Mouse (Mus musculus) adrenal gland, postnatal 25 days (tissue): ENCODE measurements around the gene Tmem253. TPM values are rescaled to one million over a fixed set of nuclear protein-coding genes. Genes with fewer than 3 reads are reported as not detected.

Experiments used
- DNase-seq: peaks from one replicate; pipeline ENCODE4 v3.0.0; 2021; ENCODE audit warnings: mixed read lengths
- long read RNA-seq: library from polyadenylated mRNA; stranded (forward); transcript quantifications from one replicate; pipeline ENCODE4 v2.0.0, GENCODE M21; 2021
- total RNA-seq: library from RNA; stranded (reverse); gene quantifications from 2 replicates; pipeline ENCODE4 v1.2.3, GENCODE M21; 2021

The Tmem253 gene
- 0.97 and 1.8 TPM in 2 replicates for total RNA-seq
- long read RNA-seq, partial matches to known transcripts = 0 of 1 reads
- long read RNA-seq, other reads (novel, unspliced or antisense) = 1 of 1 reads

DNA sequence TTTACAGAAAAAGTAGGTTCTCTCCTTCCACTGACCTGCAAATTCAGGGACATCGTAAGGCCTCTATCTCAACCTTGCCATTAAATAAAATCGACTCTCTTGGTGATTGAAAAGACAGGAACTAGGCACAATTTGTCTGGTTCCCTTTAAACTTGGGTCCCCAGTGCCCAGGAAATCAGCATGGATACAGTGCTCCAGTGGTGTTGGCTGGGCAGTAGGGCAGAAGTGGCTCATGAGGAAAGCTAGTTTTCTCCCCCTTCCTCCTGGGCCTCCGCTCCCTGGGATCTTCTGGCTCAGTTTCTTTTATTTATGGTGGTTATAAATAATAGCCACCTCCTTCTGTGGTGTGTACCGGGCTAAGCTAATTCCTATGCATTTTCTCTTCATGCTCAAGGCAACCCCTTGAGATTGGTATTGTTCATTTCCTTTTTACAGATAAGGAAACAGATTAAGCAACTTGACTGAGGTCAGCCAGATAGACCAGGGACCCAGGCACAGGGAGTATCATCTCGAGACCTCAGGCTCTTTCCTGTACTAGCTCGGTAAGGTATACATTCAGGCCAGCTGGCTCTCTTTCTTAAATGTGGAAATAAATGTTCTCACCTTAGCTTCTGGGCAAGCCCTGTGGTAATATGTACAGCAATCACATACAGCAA lies at the start of gene Tmem253:
Gene Tmem253 (plus strand): TSS at position 214 of the 656 bp plus-strand sequence.
- no peak for DNase-seq

DNA sequence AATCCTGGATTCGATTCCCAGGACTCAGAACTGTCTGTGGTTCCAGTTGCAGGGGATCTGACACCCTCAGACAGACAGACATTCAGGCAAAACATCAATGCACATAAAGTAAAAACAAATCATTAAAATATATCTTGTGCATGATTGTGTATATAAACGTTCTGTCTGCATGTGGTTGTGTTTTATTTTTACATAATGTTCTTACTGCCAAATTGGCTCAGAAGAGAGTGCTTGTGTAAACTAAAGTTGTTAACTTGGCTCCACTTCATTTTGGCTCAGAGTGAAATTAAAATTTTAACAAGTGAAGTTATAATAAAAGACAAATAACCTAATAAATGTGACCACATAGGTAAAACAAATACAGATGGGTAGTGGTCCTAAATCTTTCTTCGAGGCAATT lies 48.1 kb upstream of the Tmem253 start:
- no peak for DNase-seq

DNA sequence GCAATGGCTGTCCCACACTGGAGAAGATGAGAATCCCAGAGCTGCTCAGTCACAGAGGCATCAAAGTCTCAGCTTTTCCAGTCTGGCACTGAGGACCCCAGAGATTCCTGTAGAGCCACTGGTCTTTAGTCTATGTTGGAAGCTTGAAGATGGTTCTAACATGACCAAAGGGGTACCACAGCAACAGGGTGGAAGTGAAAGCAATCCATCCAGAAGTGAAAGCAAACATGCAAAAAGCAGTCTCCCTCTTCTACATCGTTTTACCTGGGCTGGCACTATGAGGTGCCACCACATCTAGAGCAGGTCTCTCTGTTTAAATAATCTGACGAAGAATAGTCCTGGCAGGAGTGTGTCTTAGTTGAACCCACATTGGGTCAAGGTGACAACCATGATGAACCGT lies 36.2 kb upstream of the Tmem253 start:
- no peak for DNase-seq

DNA sequence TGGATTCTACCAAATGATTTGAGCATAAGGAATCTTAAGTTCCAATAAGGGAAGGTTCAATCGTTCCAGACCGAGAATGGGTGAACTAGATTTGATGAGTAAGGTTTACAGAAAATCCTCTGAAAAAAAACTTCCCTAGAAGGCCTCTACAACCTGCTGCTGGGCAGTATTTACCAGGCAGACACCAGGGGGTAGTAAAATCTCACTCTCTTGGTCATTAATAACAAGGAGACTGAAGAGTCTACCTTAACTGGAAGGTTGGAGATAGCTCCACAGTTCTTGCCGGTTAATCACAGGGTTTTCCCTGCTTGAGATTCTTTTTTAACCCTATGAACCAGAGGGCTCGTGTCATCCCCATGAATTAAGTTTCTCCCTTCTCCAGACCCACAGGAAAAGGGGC lies 32.2 kb upstream of the Tmem253 start:
- no peak for DNase-seq

DNA sequence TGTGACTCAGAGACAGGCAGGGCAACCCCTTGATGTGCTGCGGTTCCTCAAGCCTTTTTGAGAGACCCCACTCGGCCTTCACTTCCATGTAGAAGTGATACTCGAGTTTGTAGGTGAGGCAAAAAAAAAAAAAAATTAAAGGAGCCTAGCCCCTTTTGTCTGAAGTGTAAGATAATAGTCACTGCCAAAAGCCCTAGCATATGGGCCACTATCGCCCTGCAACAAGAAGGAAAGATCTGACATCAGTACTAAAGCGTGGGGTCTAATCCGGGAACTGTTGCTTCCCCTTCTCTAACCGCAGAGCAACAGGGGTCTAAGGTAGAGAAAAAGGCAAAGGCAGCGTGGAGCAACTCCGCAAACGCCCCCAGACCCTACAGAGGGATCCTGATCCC lies 31.6 kb upstream of the Tmem253 start:
- no peak for DNase-seq

DNA sequence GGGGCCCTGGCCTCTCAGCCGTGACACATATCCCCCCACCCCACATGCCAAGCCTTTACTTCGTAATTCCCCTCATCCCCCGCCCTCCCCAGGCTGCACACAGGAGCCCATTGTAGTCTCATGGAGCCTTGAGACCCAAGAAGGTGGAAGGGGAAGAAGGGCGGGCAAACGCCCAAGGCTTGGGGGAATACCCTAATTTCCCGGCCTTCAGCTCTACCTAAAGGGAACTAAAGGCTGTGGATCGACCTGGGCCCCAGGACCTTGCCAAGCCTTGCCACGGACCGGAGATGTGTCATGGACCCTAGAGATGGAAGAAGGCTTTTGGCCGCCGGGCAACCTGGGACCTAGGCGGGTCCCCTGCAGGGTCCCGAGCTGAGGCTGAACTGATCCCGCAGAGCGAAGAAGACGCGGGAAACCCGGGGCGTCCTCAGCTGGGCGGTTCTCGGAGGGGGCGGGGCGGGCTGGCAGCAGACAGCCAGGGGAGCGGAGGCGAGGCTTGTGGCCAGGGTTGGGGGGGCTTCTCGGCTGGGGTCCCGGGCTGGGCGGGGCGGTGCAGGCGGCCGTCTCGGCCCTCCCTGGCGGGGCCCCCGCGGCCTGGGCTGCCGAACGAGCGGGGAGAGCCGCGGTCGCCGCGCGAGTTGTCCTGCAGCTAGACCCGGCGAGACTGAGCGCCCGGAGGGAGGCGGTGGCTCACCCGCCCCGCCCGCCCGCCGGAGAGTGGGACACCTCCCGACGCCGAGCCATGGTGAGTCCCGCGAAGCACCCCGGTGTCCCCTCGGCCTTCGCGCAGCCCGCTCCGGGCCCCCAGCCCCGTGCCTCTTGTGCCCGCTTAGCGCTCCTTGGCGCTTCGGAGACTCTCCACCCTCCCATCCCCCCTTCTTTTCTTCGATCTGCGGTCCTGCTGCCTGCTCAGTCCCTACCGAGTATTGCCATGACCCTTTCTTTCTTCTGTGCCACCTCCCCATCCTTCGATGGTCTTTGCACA lies 30.9 kb upstream of the Tmem253 start, which contains the start of gene Arhgef40:
Gene Arhgef40 (plus strand): TSS at position 473 of the 985 bp plus-strand sequence.
- DNase-seq = peak; percentile 82

DNA sequence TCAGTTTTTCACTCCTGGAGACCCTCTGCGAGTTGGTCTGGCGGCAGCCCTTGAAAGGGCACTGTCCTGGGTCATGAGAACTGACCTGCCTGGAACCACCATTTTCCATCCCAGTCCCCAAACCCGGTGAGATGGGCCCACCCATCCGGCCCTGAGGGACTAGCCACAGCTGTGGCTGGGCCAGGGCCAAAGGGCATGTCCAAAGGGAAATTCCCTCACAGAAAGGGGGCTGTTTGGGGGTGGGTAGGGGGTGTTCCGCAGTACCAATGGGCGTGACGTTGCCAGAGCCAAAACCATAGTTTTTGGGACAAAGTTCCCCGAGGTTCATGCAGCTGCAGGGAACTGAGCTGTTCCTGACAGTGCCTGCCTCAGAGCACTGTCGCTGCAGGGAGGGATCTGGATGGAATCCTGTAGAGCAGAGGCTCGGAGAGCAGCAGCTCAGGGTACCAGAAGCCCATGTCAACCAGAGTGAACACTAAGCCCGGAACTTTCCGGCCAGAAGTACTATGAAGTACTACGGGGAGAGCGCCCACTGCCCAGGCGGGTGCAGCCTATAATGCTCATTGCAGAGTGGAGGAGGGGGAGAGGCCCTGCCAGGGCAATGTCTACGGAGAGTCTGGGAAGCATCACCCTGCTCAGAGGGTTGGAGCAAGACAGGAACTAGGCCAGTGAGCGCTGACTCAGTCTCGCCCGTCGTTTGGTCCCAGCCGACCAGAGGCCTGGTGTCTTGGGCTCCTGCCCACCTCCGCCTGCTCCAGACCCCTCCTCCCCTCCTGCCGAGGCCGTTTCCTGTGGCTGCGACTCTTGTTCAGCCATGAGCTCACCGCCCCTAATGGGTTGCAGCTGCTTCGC lies 29.9 kb upstream of the Tmem253 start:
- peak; percentile 80 for DNase-seq

DNA sequence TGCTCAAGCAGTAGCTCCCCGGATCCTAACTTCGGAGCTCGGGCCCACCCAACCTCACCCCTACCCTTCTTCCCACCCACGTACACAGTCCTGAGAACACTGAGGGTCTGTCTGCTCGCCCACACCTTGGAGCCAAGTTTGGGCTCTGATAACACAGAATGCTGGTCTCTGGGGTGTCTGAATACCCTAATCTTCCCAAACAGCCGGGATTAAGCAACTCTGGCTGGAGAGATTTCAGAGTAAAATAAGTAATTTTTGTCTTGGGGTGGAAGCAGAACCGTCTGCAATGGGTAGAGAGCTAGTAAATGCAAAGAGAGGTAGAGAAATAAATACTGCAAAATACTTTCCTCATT lies 29.3 kb upstream of the Tmem253 start:
- DNase-seq = no peak

DNA sequence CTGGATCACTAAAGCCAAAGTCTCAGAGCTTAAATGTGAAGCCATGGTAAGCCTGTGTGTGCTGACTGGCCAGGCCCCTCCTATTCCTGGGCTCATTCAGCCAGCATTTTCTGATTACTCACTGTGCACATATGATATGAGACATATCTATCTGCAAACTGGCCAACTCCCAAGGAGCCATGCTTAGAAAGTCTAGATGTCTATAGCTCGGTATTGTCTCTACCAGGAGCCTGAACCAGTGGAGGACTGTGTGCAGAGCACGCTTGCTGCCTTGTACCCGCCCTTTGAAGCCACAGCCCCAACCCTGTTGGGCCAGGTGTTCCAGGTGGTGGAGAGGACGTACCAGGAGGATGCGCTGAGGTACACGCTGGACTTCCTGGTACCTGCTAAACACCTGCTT lies 28.3 kb upstream of the Tmem253 start:
- DNase-seq = no peak

DNA sequence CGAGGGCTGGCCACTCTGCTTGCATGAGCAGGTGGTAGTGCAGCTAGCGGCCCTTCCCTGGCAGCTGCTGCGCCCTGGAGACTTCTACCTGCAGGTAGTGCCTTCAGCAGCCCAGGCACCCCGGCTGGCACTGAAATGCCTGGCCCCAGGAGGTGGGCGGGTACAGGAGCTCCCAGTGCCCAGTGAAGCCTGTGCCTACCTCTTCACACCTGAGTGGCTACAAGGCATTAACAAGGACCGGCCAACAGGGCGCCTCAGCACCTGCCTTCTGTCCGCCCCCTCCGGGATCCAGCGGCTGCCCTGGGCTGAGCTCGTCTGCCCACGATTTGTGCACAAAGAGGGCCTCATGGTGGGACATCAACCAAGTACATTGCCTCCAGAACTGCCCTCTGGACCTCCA lies 26.7 kb upstream of the Tmem253 start:
- DNase-seq = no peak

DNA sequence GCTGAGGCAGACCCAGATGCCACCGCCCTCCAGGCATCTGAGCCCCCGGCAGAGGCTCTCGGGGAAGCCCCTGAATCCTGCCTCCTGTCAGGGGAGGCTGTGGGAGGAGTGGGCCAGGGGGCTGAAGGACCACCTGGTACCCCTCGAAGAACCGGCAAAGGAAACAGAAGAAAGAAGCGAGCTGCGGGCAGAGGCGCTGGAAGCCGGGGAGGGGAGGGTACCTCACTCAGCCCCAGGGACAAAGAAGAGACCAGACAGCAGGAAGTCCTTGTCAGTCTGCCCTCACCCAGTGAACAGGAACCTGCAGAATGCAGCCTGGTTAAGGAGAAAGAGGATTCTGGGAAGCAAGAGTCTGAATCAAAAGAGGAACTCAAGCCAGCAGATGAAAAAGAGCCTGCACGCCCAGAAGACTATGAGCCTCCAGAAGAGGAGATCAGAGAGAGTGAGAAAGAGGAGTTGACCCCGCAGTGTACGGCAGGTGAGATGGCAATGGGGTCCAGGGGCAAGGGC lies 25.9 kb upstream of the Tmem253 start:
- no peak for DNase-seq

DNA sequence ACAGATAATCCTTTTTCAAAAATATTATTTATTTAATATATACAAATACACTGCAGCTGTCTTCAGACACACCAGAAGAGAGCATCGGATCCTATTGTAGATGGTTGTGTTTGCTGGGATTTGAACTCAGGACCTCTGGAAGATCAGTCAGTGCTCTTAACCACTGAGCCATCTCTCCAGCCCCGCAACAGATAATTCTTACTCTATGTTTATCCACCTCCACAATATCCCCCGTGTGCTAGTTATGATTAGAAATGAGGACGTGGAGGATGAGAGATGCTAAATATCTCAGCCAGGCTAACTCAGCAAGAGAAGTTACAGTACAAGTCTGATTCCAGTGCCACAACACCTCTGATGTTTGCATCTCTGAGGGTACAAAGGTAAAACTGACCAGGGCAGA lies 21.0 kb upstream of the Tmem253 start:
- no peak for DNase-seq

DNA sequence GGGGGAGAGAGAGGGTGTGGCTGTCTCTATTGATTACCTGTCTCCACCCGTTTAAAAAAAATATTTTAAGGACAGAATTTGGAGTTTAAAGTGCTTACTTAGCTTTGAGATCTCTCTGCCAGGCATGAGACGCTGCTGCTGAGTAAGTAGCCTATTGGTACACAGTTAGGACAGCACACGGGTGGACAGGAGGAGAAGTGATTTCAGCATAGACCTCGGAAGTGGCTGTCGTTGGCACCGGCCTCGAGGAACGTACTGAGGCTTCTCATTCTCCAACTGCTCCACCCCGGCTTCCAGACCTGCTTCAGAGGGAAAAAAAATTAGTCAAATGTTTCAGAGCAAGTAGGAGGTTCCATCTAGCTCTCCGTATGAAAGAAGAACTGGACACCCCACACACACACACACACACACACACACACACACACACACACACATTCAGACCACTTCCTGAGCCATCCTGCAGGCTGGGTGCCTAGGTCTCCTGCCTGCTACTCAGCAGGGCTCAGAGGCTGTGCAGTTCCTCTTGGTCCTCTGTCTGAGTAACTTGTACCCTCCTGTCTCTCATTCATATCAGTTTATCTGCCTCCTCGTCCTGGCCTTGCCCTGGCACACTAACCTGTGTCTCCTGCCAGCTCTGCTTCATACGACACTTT lies 20.1 kb upstream of the Tmem253 start:
- no peak for DNase-seq

DNA sequence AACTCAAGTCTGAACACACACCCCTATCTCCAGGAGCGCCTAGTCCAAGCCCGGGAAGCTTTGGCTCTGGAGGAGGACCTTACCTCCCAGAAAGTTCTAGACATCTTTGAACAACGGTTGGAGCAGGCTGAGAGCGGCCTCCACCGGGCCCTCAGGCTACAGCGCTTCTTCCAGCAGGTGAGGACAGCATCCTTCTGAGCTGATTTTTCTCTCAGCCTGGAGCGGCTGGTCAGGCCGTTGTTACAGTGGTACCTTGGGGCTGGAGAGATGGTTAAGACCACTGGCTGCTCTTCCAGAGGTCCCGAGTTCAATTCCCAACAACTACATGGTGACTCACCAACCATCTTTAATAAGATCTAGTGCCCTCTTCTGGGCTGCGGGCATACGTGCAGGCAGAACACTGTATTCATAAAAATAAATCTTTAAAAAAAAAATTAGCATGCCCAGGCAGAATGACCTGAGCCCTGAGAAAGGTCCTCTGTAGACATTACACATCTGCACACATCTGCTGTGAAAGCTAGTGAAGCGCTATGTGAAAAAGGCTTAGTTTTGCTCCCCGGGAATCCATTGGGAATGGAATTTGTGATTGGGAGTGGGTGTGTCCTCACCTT lies 19.1 kb upstream of the Tmem253 start:
- no peak for DNase-seq

DNA sequence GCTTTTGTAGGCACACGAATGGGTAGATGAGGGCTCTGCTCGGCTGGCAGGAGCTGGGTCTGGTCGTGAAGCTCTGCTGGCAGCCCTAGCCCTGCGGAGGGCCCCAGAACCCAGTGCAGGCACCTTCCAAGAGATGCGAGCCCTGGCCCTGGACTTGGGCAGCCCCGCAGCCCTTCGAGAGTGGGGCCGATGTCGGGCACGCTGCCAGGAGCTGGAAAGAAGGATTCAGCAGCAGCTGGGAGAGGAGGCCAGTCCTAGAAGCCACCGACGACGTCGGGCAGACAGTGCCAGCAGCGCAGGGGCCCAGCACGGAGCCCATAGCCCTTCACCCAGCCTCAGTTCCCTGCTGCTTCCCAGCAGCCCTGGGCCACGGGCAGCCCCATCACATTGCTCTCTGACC lies 18.6 kb upstream of the Tmem253 start:
- DNase-seq = no peak

DNA sequence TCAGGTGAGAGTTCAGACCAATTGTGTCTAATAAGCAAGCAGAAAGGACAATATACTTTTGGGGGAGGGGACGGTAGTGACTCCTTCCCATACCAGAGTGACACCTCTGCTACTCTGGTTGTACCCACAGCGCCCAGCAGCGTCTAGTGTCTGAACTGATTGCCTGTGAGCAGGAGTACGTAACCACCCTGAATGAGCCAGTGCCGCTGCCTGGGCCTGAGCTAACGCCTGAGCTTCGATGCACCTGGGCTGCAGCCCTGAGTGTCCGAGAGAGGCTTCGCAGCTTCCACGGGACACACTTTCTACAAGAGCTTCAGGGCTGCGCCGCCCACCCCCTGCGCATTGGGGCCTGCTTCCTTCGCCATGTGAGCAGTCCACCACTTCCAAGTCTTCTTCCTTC lies 18.0 kb upstream of the Tmem253 start:
- no peak for DNase-seq

DNA sequence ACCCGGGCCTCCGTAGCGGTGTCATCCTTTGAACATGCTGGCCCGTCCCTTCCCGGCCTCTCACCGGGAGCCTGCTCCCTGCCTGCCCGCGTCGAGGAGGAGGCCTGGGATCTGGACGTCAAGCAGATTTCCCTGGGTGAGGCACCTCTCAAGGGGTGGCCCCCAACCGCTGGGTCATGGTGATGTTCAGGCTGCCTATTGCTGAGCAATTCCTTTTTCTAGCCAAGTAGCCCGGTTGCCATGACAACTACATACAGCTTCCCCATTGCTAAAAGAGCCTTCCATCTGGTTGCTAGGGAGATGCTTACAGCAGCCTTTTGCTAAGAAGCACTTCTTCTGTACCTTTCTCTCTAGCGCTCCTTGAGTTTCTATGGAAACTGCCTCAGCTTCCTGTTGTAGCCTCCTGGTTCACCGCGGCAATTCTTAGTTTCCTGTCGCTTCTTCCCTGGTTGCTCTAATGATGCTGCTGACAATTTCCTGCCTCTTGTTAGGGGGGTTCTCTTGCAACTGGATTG lies 11.4 kb upstream of the Tmem253 start:
- DNase-seq = no peak

DNA sequence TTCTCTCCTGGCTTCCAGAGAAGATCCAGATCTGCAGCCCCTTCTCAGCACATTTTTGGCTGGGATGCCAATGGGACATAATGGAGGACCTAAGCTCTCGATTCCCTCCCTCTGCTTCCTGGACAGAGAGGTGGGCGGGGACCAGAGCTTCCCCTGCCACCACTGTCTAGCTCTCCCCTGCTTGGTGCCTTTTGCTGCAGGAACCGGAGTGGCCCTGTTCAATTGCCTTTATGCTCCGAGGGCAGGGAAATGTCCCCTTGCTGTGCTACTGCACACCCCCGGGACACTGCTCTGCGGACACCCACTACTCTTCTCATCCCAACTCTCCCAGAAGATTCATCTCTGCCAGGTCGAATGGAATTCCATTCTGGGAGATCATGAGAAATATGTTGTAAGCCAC lies 10.3 kb upstream of the Tmem253 start:
- no peak for DNase-seq

DNA sequence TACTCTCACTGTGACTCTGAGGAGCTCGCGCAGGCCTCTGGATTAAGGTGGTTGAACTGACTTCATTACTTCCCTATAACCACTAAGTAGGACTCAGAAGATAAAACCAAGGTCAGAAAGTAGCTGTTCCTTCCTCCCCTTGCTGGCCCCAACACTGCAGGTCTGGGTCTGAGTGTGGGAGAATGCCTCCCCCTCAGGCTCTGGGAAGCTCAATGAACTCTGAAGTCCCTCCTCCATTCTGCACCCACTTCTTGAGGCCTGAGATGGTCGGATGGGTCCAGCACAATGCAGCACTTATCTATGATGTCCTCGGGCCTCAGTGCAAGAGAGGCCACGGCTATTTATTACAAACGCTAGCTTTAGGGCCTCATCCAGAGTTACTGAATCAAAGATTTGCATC lies 9.8 kb upstream of the Tmem253 start:
- DNase-seq = no peak

DNA sequence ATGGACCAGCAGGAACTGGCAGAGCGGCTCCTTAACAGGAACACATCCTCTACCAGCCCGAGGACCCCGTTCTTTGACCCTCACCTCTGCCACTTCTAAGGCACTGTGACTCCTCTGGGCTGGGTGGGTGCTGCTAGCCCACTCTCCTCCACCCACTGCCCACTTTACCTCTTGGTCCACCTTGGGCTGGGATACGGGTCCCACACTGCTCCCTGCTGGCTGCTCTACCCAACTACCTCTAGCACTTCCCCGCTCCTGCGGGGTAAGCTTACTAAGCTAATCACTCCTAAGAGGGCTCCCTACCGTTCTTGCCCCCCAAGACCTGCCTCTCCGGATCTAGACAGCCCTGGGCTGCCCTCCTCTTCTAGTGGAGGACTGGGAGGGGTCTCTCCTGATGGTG lies 9.2 kb upstream of the Tmem253 start:
- no peak for DNase-seq

DNA sequence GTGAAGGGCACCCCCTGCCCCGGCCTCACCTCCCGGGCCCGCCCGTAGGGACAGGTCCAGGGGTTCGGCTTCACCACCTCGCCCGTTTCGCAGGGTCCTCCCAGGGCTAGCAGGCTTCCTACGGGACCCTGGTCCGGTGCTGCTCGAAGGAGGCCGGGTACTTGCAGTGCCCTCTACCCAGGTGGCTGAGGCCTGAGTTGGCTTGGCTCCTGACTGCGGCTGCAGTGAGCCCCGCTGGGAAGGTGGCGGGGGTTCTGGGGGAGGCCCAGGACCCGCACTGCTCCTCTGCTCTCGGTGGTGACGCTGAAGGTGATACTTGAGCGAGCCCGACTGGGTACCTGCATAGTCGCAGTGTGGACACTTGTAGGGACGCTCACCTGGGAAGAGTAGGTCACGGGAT lies 8.7 kb upstream of the Tmem253 start:
- DNase-seq = no peak
